Mouse (Mus musculus) telencephalon, adult 2 months (tissue): ENCODE measurements around the gene Olfr649.
A peak's percentile ranks its signal among the peaks of the same experiment; 100 is the strongest.

Source experiments
- DNase-seq: peaks from one replicate; pipeline ENCODE4 v3.0.0-alpha.2; 2011; ENCODE audit warnings: low read depth, low spot score

Gene Olfr649

GRCm38 (mm10) chr7:104195885-104196284, at the start of gene Olfr649:
Gene Olfr649, minus strand, starts transcription at chr7:104195985.
- DNase-seq, result no peak

GRCm38 (mm10) chr7:104244287-104245181, 48.7 kb upstream of the Olfr649 start, which contains the start of gene Trim34a:
Gene Trim34a, plus strand, starts transcription at chr7:104244457.
- peak; percentile 4 for DNase-seq

- DNase-seq, result no peak
Observed at GRCm38 (mm10) chr7:104243616-104244015, 47.8 kb upstream of the Olfr649 start.

- DNase-seq, result no peak
Observed at GRCm38 (mm10) chr7:104240857-104241256, 45.1 kb upstream of the Olfr649 start.

- DNase-seq, result no peak
Observed at GRCm38 (mm10) chr7:104231203-104231602, 35.4 kb upstream of the Olfr649 start.

GRCm38 (mm10) chr7:104218701-104219569, 23.1 kb upstream of the Olfr649 start, which contains the start of gene Trim6:
Gene Trim6, plus strand, starts transcription at chr7:104218793.
- no peak for DNase-seq

- DNase-seq, result no peak
Observed at GRCm38 (mm10) chr7:104217881-104218280, 22.1 kb upstream of the Olfr649 start.

- no peak for DNase-seq
Observed at GRCm38 (mm10) chr7:104216011-104216535, 20.3 kb upstream of the Olfr649 start.

- no peak for DNase-seq
Observed at GRCm38 (mm10) chr7:104206197-104206596, 10.4 kb upstream of the Olfr649 start.

GRCm38 (mm10) chr7:104199822-104200221, 4.0 kb upstream of the Olfr649 start:
- DNase-seq, result no peak

- DNase-seq, result no peak
Observed at GRCm38 (mm10) chr7:104191275-104191674, 4.5 kb downstream of the Olfr649 start.

GRCm38 (mm10) chr7:104183292-104183691, 12.5 kb downstream of the Olfr649 start, which contains the start of gene Olfr648:
Gene Olfr648, minus strand, starts transcription at chr7:104183392.
- no peak for DNase-seq

GRCm38 (mm10) chr7:104179074-104179473, 16.7 kb downstream of the Olfr649 start:
- no peak for DNase-seq

GRCm38 (mm10) chr7:104178422-104179054, 17.2 kb downstream of the Olfr649 start:
- no peak for DNase-seq

GRCm38 (mm10) chr7:104175085-104175484, 20.7 kb downstream of the Olfr649 start:
- no peak for DNase-seq

GRCm38 (mm10) chr7:104169634-104170204, 26.1 kb downstream of the Olfr649 start:
- DNase-seq, result no peak

- no peak for DNase-seq
Observed at GRCm38 (mm10) chr7:104167105-104167504, 28.7 kb downstream of the Olfr649 start.

- DNase-seq, result no peak
Observed at GRCm38 (mm10) chr7:104150456-104150855, 45.3 kb downstream of the Olfr649 start, which contains the start of gene Ubqlnl. Gene Ubqlnl, minus strand, starts transcription at chr7:104150556.

- DNase-seq, result no peak
Observed at GRCm38 (mm10) chr7:104143179-104143578, 52.6 kb downstream of the Olfr649 start, which contains the start of gene Ubqln3. Gene Ubqln3, minus strand, starts transcription at chr7:104143279.
